Mouse (Mus musculus) hindbrain, embryonic 14.5 days (tissue): ENCODE data around the gene Wfdc17. TPM values are rescaled to one million over a fixed set of nuclear protein-coding genes. Genes with fewer than 3 reads are reported as not detected.

ENCODE experiments used
- ATAC-seq: fragments of 200-750 bp; cut with Nextera tagmentation; 2 replicates; pipeline ENCODE4 v1.8.0; 2017; ENCODE audit warnings: moderate number of reproducible peaks, mild to moderate bottlenecking, moderate TSS enrichment, moderate library complexity; ENCODE audit not compliant: low FRiP score
- DNase-seq: peaks from one replicate; pipeline ENCODE4 v3.0.0-alpha.2; 2015; ENCODE audit warnings: low spot score
- H3K27ac ChIP-seq: fragments of 300-500 bp; sonication (generic); 2 replicates; pipeline ENCODE4 v1.5.1; 2014; ENCODE audit warnings: mild to moderate bottlenecking, moderate library complexity
- H3K27me3 ChIP-seq: fragments of 300-500 bp; sonication (generic); 2 replicates; pipeline ENCODE4 v1.6.1; 2014; ENCODE audit warnings: mild to moderate bottlenecking, low read length, mixed read lengths; ENCODE audit not compliant: control insufficient read depth, insufficient read depth
- H3K36me3 ChIP-seq: fragments of 300-500 bp; sonication (generic); replicated peaks from 2 replicates; pipeline ENCODE4 v1.6.1; 2014; ENCODE audit not compliant: control insufficient read depth, insufficient read depth
- H3K4me1 ChIP-seq: fragments of 300-500 bp; sonication (generic); replicated peaks from 2 replicates; pipeline ENCODE4 v1.6.1; 2014; ENCODE audit warnings: antibody characterized with exemption, low read length, mixed read lengths; ENCODE audit not compliant: control insufficient read depth, insufficient read depth
- H3K4me2 ChIP-seq: fragments of 300-500 bp; sonication (generic); replicated peaks from 2 replicates; pipeline ENCODE4 v1.6.1; 2014; ENCODE audit warnings: mild to moderate bottlenecking, moderate library complexity
- H3K4me3 ChIP-seq: fragments of 300-500 bp; sonication (generic); replicated peaks from 2 replicates; pipeline ENCODE4 v1.5.1; 2014; ENCODE audit warnings: mild to moderate bottlenecking, low read length
- H3K9ac ChIP-seq: fragments of 300-500 bp; sonication (generic); 2 replicates; pipeline ENCODE4 v1.6.1; 2014
- H3K9me3 ChIP-seq: fragments of 300-500 bp; sonication (generic); 2 replicates; pipeline ENCODE4 v1.6.1; 2016; ENCODE audit warnings: low read length; ENCODE audit not compliant: control insufficient read depth
- WGBS: fragments of 180-500 bp; shearing (Covaris S2); extraction: QIAGEN DNeasy Blood & Tissue Kit; methylation state at CpG from one replicate; pipeline ENCODE4 v1.1.7; 2014; 5-methylcytosine and 5-hydroxymethylcytosine counted together
- polyA plus RNA-seq: library from polyadenylated mRNA; unstranded; fragments of >200 nt; fragmentation: Nextera tagmentation; extraction: Ambion mirVana; gene quantifications from 2 replicates; pipeline ENCODE4 v1.2.1, GENCODE M21; 2014

Gene Wfdc17
- polyA plus RNA-seq, 1 experiment from 2014 or later, result 1.4 TPM

DNA sequence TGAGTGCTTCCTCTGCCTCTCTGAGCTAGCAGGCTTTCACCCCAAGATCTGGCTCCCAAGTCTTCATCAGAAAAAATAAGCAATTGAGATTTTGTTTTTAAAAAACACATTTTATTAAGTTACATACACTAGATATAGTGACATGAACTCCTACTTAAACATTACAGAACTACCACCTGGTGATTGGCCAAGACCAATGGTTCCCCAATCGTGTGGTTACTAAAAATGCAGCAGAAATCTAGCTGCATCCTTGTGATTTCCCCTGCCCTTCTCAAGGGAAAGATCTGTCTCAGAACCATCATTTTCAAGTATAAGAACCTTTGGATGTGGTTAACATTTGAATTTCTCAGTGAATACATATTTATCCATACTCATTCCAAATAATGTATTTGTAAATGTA lies 30.4 kb downstream of the Wfdc17 start:
- no peak for DNase-seq
- Histone ChIP-seq H3K27ac (no peak overlapping the region), H3K9ac (no peak overlapping the region), H3K36me3 (no peaks in the 10 kb centered on the region), H3K9me3 (peaks cover 5% of the 10 kb centered on the region; the same call in 1 of the 2 replicates), H3K4me1 (no peaks in the 10 kb centered on the region), H3K4me2 (no peak overlapping the region), H3K4me3 (no peak overlapping the region), H3K27me3 (no peaks in the 10 kb centered on the region)
- WGBS, result 94% methylated on average over 1 of the region's 1 CpGs
- ATAC-seq, result no peak

DNA sequence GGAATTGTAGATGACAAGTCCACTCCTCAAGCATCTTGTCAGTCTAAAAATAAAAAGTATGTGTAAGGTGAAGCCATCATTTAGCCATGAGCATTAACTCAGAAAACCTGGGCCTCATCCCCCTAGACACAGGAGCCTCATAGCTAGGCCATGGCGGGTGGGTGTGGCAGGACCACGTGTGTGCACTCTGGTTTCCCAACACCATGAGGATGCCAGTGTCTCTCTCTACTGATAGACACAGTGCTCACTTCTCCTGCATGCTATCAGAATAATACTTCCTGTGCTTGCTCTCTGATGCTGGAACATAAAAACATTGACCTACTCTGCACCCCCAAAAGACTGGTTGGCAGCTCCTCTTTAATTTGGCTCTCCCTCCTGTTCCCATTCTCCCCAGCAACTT lies 32.1 kb downstream of the Wfdc17 start:
- H3K9ac ChIP-seq, result no peak overlapping the region
- DNase-seq (no peak), ATAC-seq (no peak)
- WGBS, result 95% methylated on average over 2 of the region's 2 CpGs
- no peak overlapping the region for H3K27ac ChIP-seq
- H3K4me3 ChIP-seq, result no peak overlapping the region
- H3K4me1 ChIP-seq, result no peaks in the 10 kb centered on the region
- peaks cover 5% of the 10 kb centered on the region; the same call in 1 of the 2 replicates for H3K9me3 ChIP-seq
- H3K4me2 ChIP-seq, result no peak overlapping the region
- no peaks in the 10 kb centered on the region for H3K27me3 ChIP-seq
- no peaks in the 10 kb centered on the region for H3K36me3 ChIP-seq

DNA sequence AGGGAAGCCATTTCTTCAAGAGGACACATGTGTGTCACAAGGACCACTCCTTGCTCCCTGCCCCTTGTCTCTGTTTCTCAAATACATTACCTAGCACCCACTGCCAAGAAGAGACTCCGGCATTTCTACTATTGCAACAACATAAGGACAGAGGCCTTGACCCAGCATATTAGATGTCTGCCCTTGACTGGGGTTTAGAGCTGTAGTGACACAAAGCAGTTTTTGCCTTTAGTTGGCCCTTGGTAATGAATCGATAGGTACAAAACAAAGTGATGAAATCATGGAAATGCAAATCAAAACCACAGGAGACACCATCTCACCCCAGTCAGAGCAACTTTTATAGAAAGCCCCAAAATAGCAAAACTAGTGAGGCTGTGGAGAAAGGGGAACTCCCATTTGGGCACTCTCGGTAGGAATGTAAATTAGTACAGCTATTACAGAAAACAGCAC lies 33.3 kb downstream of the Wfdc17 start:
- Histone ChIP-seq H3K9me3 (peaks cover 5% of the 10 kb centered on the region; the same call in 1 of the 2 replicates), H3K4me3 (no peak overlapping the region), H3K9ac (no peak overlapping the region), H3K4me1 (no peaks in the 10 kb centered on the region), H3K4me2 (no peak overlapping the region), H3K27ac (no peak overlapping the region), H3K27me3 (no peaks in the 10 kb centered on the region), H3K36me3 (no peaks in the 10 kb centered on the region)
- ATAC-seq (no peak), DNase-seq (no peak)
- 86% methylated on average over 3 of the region's 3 CpGs for WGBS

DNA sequence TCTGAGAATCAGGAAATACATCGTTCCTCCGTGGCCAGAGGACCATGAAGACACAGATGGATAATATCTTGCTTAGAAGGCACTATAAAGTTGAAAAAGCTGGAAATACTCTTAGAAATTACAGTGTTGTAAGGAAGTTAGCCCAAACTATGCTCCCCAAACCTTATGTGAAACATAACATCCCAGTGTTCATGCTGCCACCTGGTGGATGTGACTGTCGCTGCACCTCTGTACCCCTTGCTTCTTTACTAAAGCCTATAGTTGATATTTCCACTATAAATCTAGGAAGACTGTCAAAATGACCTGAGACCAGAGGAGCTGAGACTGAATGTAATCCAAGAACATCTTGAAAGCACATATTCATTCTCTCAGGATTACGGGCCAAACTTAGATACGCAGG lies 35.5 kb downstream of the Wfdc17 start:
- 30% methylated on average over 5 of the region's 5 CpGs for WGBS
- Histone ChIP-seq H3K27ac (no peak overlapping the region), H3K9ac (no peak overlapping the region), H3K36me3 (no peaks in the 10 kb centered on the region), H3K27me3 (no peaks in the 10 kb centered on the region), H3K4me3 (no peak overlapping the region), H3K9me3 (no peaks in the 10 kb centered on the region), H3K4me1 (no peaks in the 10 kb centered on the region), H3K4me2 (no peak overlapping the region)
- no peak for ATAC-seq
- DNase-seq, result peak; percentile 91

DNA sequence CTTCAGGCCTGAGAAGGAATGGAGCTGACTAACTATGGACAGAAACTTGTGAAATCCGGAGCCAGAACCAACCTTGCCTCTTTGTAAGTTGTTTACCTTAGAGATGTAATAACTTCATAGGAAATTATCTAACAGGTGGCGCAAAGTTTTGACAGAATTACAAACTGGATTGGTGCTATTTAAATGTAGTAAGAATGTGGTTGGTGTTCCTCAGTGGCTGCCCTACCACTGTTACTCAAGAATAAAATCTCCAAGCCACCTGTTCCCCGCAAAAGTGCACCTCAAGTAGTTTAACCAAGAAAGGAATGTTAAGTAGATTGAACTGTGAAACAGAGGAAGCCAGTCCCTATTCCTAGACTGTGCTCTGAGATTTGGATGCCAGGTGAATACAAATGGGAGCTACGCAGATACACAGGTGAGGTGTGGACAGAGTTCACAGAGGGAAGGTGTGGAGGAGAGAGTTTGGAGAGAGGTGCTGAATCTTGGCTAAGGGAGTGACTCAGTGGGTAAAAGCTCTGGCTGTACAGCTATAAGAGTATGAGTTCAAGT lies 36.7 kb downstream of the Wfdc17 start:
- DNase-seq, result no peak
- Histone ChIP-seq H3K4me1 (no peaks in the 10 kb centered on the region), H3K27ac (no peak overlapping the region), H3K9me3 (no peaks in the 10 kb centered on the region), H3K36me3 (no peaks in the 10 kb centered on the region), H3K4me2 (no peak overlapping the region), H3K4me3 (no peak overlapping the region), H3K27me3 (no peaks in the 10 kb centered on the region), H3K9ac (no peak overlapping the region)
- 83% methylated on average over 4 of the region's 4 CpGs for WGBS
- no peak for ATAC-seq

DNA sequence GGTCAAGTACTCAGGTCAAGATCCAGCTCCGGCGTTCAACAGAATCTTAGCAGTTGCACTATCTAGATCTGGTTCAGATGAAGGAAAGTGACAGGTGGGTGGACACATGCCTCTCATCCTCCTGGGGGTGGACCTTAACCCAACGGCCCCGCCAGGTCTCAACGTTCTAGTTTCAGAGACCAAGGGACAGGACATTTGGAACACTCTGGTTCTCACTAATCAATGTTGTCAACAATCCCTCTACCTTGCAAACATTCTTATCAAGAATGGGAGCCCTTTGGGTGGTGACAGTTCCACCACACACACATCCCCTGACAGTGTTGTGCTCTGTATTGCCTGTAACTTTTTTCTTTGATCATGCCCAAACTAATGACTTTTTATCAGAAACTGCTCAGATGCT lies 38.0 kb downstream of the Wfdc17 start:
- WGBS, result 83% methylated on average over 5 of the region's 5 CpGs
- H3K9ac ChIP-seq, result no peak overlapping the region
- ATAC-seq (no peak), DNase-seq (no peak)
- no peaks in the 10 kb centered on the region for H3K9me3 ChIP-seq
- H3K27me3 ChIP-seq, result no peaks in the 10 kb centered on the region
- no peak overlapping the region for H3K4me3 ChIP-seq
- H3K36me3 ChIP-seq, result no peaks in the 10 kb centered on the region
- no peak overlapping the region for H3K27ac ChIP-seq
- no peaks in the 10 kb centered on the region for H3K4me1 ChIP-seq
- no peak overlapping the region for H3K4me2 ChIP-seq

DNA sequence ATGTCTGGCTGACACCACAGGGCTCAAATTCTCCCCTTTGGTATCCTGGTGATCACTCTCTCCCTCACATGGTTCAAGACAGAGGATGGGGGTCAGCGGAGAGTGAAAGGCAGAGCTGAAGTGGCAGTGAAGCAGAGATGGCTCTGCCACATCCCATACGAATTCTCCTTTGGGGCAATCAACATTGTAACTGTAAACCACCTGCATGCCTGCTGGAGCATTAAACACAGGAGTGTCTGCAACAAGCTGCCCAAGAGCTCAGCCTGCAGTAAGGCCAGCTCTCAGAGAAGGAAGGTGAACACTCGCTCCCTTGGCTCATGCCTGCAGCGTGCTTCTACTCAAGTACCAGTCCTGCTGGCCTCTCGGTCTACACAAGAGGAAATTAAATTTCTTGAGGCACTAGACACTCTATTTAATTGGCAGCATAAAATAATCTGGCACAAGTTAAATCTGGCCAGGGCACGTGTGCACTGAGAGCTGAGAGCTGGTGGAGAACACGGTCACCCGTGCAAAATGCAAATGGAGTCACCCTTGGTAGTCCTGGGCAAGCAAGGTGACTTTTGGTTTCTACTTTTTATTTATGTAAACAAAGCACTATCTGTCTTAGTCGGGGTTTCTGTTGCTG lies 39.1 kb downstream of the Wfdc17 start:
- 74% methylated on average over 9 of the region's 9 CpGs for WGBS
- no peak for ATAC-seq
- Histone ChIP-seq H3K4me2 (no peak overlapping the region), H3K4me1 (no peaks in the 10 kb centered on the region), H3K27ac (no peak overlapping the region), H3K4me3 (no peak overlapping the region), H3K36me3 (no peaks in the 10 kb centered on the region), H3K9ac (no peak overlapping the region), H3K9me3 (no peaks in the 10 kb centered on the region), H3K27me3 (no peaks in the 10 kb centered on the region)
- DNase-seq, result no peak

DNA sequence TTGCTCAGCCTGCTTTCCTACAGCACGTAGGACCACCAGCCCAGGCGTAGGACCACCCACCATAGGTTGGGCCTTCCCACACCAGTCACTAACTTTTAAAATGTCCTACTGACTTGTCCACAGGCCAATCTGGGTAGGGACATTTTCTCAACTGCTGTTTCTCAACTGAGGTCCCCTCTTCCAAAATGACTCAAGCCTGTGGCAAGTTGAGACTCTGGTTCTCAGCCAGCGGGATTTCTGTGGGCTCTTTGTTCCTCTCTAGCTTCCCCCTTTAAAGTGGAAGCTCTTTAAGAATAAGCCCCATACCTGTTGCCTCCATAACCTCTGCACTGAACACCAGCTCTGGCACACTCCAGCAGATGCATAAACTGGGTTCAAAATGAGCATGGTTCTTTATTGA lies 39.7 kb downstream of the Wfdc17 start:
- H3K4me2 ChIP-seq, result no peak overlapping the region
- H3K4me1 ChIP-seq, result no peaks in the 10 kb centered on the region
- no peaks in the 10 kb centered on the region for H3K36me3 ChIP-seq
- DNase-seq (no peak), ATAC-seq (no peak)
- no peak overlapping the region for H3K4me3 ChIP-seq
- H3K9ac ChIP-seq, result no peak overlapping the region
- 0 out of 2 replicates have a peak, but pooled peaks cover 4% of the 10 kb centered on the region for H3K27me3 ChIP-seq
- no peak overlapping the region for H3K27ac ChIP-seq
- H3K9me3 ChIP-seq, result no peaks in the 10 kb centered on the region
- WGBS, result 86% methylated on average over 3 of the region's 3 CpGs

DNA sequence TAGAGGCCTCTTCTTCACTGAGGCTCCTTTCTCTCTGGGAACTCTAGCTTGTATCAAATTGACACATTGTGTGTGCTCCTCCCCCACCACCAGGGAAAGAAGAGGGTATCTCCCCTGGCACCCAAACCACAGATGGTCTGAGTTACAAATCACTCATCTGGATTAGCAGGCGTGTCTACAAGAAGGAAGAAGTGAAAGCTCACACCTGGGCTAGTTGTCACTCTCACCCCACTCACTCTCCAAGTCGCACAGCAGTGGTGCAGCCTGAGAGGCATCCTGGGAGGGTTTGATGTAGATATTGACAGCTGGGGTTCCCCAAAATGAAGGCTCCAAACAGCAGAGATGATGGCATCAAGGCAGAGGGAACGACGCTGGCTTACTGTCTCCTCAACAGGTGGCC lies 42.4 kb downstream of the Wfdc17 start:
- WGBS, result 83% methylated on average over 4 of the region's 4 CpGs
- H3K27me3 ChIP-seq, result peaks cover 18% of the 10 kb centered on the region
- no peak for ATAC-seq
- H3K4me1 ChIP-seq, result no peaks in the 10 kb centered on the region
- no peaks in the 10 kb centered on the region for H3K36me3 ChIP-seq
- DNase-seq, result no peak
- H3K4me3 ChIP-seq, result no peak overlapping the region
- no peak overlapping the region for H3K27ac ChIP-seq
- no peaks in the 10 kb centered on the region for H3K9me3 ChIP-seq
- H3K4me2 ChIP-seq, result no peak overlapping the region
- H3K9ac ChIP-seq, result no peak overlapping the region

DNA sequence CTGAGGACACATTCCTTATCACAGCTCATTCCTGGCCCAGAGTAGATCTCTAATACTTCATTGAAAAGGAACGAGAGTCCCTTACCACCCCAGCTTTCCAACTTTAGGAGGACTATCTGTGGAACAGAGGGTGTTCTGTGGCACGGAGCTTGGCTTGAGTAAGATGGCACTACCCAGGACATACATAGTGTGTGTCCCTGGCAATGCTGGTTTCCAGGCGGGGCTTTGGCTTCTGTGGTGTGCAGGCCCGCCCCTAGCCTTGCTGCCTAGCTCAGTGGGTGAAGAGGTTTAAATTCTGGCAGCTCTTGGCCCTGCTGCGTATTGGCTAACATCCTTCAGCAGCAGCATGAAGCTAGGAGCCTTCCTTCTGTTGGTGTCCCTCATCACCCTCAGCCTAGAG lies 42.9 kb downstream of the Wfdc17 start, which contains the start of gene Wfdc21:
Gene Wfdc21, plus strand, starts transcription at position 260 of the 400 bp plus-strand sequence.
- DNase-seq, result no peak
- H3K9ac ChIP-seq, result no peak within 1 kb of the TSS
- ATAC-seq, result no peak
- no peak within 1 kb of the TSS for H3K27ac ChIP-seq
- no peaks in the 10 kb centered on the region for H3K9me3 ChIP-seq
- H3K4me3 ChIP-seq, result no peak within 1 kb of the TSS
- no peaks in the 10 kb centered on the region for H3K36me3 ChIP-seq
- no peaks in the 10 kb centered on the region for H3K4me1 ChIP-seq
- no peak within 1 kb of the TSS for H3K4me2 ChIP-seq
- H3K27me3 ChIP-seq, result peaks cover 23% of the 10 kb centered on the region
- WGBS, result 83% methylated on average over 5 of the region's 5 CpGs
